Mouse (Mus musculus) kidney, postnatal 0 days (tissue): ENCODE measurements around the gene Egfr. TPM values are rescaled to one million over a fixed set of nuclear protein-coding genes. Genes with fewer than 3 reads are reported as not detected.

ENCODE experiments used
- ATAC-seq: fragments of 200-750 bp; cut with Nextera tagmentation; replicated peaks from 2 replicates; pipeline ENCODE4 v1.8.0; 2017; ENCODE audit warnings: low read depth, moderate number of reproducible peaks, moderate TSS enrichment, moderate library complexity; ENCODE audit not compliant: low FRiP score
- DNase-seq: peaks from one replicate; pipeline ENCODE4 v3.0.0-alpha.2; 2016; ENCODE audit warnings: low spot score
- H3K27ac ChIP-seq: fragments of 300-500 bp; sonication (generic); 2 replicates; pipeline ENCODE4 v1.5.1; 2014; ENCODE audit warnings: mild to moderate bottlenecking
- H3K27me3 ChIP-seq: fragments of 300-500 bp; sonication (generic); 2 replicates; pipeline ENCODE4 v1.6.1; 2014; ENCODE audit warnings: low read length, mixed read lengths; ENCODE audit not compliant: insufficient read depth
- H3K36me3 ChIP-seq: fragments of 300-500 bp; sonication (generic); 2 replicates; pipeline ENCODE4 v1.6.1; 2014; ENCODE audit warnings: low read length, mixed read lengths; ENCODE audit not compliant: insufficient read depth
- H3K4me1 ChIP-seq: fragments of 300-500 bp; sonication (generic); replicated peaks from 2 replicates; pipeline ENCODE4 v1.6.1; 2014; ENCODE audit warnings: antibody characterized with exemption, low read length, mixed read lengths; ENCODE audit not compliant: insufficient read depth
- H3K4me2 ChIP-seq: fragments of 300-500 bp; sonication (generic); 2 replicates; pipeline ENCODE4 v1.6.1; 2014; ENCODE audit warnings: mild to moderate bottlenecking, low read length, moderate library complexity, mixed read lengths
- H3K4me3 ChIP-seq: fragments of 300-500 bp; sonication (generic); replicated peaks from 2 replicates; pipeline ENCODE4 v1.5.1; 2014; ENCODE audit warnings: low read depth, low read length
- H3K9ac ChIP-seq: fragments of 300-500 bp; sonication (generic); 2 replicates; pipeline ENCODE4 v1.6.1; 2014; ENCODE audit warnings: low read depth, low read length
- H3K9me3 ChIP-seq: fragments of 300-500 bp; sonication (generic); replicated peaks from 2 replicates; pipeline ENCODE4 v1.6.1; 2016; ENCODE audit warnings: low read length, inconsistent platforms, mixed read lengths
- CTCF ChIP-seq: IDR thresholded peaks from 2 replicates; pipeline ENCODE4 v1.5.1; 2016; ENCODE audit warnings: antibody characterized with exemption, low read depth, mild to moderate bottlenecking, moderate library complexity
- WGBS: fragments of 180-500 bp; shearing (Covaris S2); extraction: QIAGEN DNeasy Blood & Tissue Kit; methylation state at CpG from one replicate; pipeline ENCODE4 v1.1.7; 2014; 5-methylcytosine and 5-hydroxymethylcytosine counted together
- polyA plus RNA-seq: library from polyadenylated mRNA; unstranded; fragments of >200 nt; fragmentation: Nextera tagmentation; extraction: Ambion mirVana; gene quantifications from 2 replicates; pipeline ENCODE4 v1.2.1, GENCODE M21; 2015

Egfr gene
- polyA plus RNA-seq, 1 experiment from 2014 or later = 4.6 TPM

- TF ChIP-seq CTCF = no peak
- H3K4me3 ChIP-seq = no peak overlapping the region
- 85% methylated on average over 6 of the region's 6 CpGs for WGBS
These were observed 116.0 kb downstream of the Egfr start for GRCm38 (mm10) chr11:16868051-16868450.

GRCm38 (mm10) chr11:16869506-16869905 lies 117.5 kb downstream of the Egfr start:
- Histone ChIP-seq H3K4me1 (no peaks in the 10 kb centered on the region), H3K27me3 (no peaks in the 10 kb centered on the region), H3K4me3 (no peak overlapping the region), H3K9ac (no peak overlapping the region), H3K4me2 (no peak overlapping the region), H3K27ac (no peak overlapping the region), H3K9me3 (no peaks in the 10 kb centered on the region), H3K36me3 (no peaks in the 10 kb centered on the region)
- WGBS = 85% methylated on average over 2 of the region's 2 CpGs
- ATAC-seq (no peak), DNase-seq (no peak)
- no peak for TF ChIP-seq CTCF

More at GRCm38 (mm10) chr11:16868051-16868450, 116.0 kb downstream of the Egfr start:
- no peak for DNase-seq
- Histone ChIP-seq H3K4me2 (no peak overlapping the region), H3K9ac (no peak overlapping the region), H3K4me1 (no peaks in the 10 kb centered on the region), H3K9me3 (no peaks in the 10 kb centered on the region), H3K27me3 (no peaks in the 10 kb centered on the region), H3K36me3 (no peaks in the 10 kb centered on the region), H3K27ac (no peak overlapping the region)
- ATAC-seq = no peak

GRCm38 (mm10) chr11:16871120-16871519 lies 119.1 kb downstream of the Egfr start:
- DNase-seq (peak; percentile 42), ATAC-seq (peak; percentile 66; the same call in 1 of the 2 replicates)
- Histone ChIP-seq H3K9ac (no peak overlapping the region), H3K4me2 (no peak overlapping the region), H3K4me3 (no peak overlapping the region), H3K9me3 (no peaks in the 10 kb centered on the region), H3K27ac (no peak overlapping the region), H3K27me3 (no peaks in the 10 kb centered on the region), H3K4me1 (no peaks in the 10 kb centered on the region), H3K36me3 (no peaks in the 10 kb centered on the region)
- TF ChIP-seq CTCF = peak; percentile 71
- WGBS = 58% methylated on average over 5 of the region's 5 CpGs

- Histone ChIP-seq H3K27ac (no peak overlapping the region), H3K4me2 (no peak overlapping the region), H3K27me3 (no peaks in the 10 kb centered on the region), H3K9ac (no peak overlapping the region), H3K4me1 (no peaks in the 10 kb centered on the region), H3K9me3 (no peaks in the 10 kb centered on the region), H3K36me3 (no peaks in the 10 kb centered on the region), H3K4me3 (no peak overlapping the region)
- no peak for ATAC-seq
- WGBS = 42% methylated on average over 9 of the region's 9 CpGs
- no peak for DNase-seq
- TF ChIP-seq CTCF = no peak
These were observed 125.8 kb downstream of the Egfr start for GRCm38 (mm10) chr11:16877676-16878378.

- no peak for TF ChIP-seq CTCF
- Histone ChIP-seq H3K4me3 (no peak overlapping the region), H3K36me3 (no peaks in the 10 kb centered on the region), H3K27ac (peak overlapping the region; percentile 71; the same call in 1 of the 2 replicates), H3K4me1 (no peaks in the 10 kb centered on the region), H3K4me2 (no peak overlapping the region), H3K9ac (no peak overlapping the region), H3K9me3 (no peaks in the 10 kb centered on the region), H3K27me3 (no peaks in the 10 kb centered on the region)
- DNase-seq (peak; percentile 39), ATAC-seq (peak; percentile 92)
- 42% methylated on average over 4 of the region's 4 CpGs for WGBS
These were observed 129.9 kb downstream of the Egfr start for GRCm38 (mm10) chr11:16881932-16882331.

GRCm38 (mm10) chr11:16886152-16886551 lies 134.1 kb downstream of the Egfr start:
- no peaks in the 10 kb centered on the region for H3K27me3 ChIP-seq
- H3K9ac ChIP-seq = no peak overlapping the region
- no peak for DNase-seq
- H3K27ac ChIP-seq = no peak overlapping the region
- no peak for TF ChIP-seq CTCF
- no peaks in the 10 kb centered on the region for H3K36me3 ChIP-seq
- no peaks in the 10 kb centered on the region for H3K9me3 ChIP-seq
- 65% methylated on average over 6 of the region's 6 CpGs for WGBS
- H3K4me3 ChIP-seq = no peak overlapping the region
- H3K4me2 ChIP-seq = no peak overlapping the region
- H3K4me1 ChIP-seq = no peaks in the 10 kb centered on the region
- no peak for ATAC-seq

GRCm38 (mm10) chr11:16888086-16888485 lies 136.1 kb downstream of the Egfr start:
- DNase-seq = no peak
- H3K27me3 ChIP-seq = no peaks in the 10 kb centered on the region
- TF ChIP-seq CTCF = no peak
- no peak overlapping the region for H3K9ac ChIP-seq
- no peak overlapping the region for H3K27ac ChIP-seq
- no peak overlapping the region for H3K4me2 ChIP-seq
- H3K9me3 ChIP-seq = no peaks in the 10 kb centered on the region
- no peaks in the 10 kb centered on the region for H3K36me3 ChIP-seq
- H3K4me1 ChIP-seq = no peaks in the 10 kb centered on the region
- no peak overlapping the region for H3K4me3 ChIP-seq
- ATAC-seq = no peak
